Mouse (Mus musculus): ENCODE results near the gene Kcnj11. TPM values are rescaled to one million over a fixed set of nuclear protein-coding genes. Genes with fewer than 3 reads are reported as not detected.

Kcnj11 gene
- total and polyA plus RNA-seq, 3 experiments, result not detected

DNA sequence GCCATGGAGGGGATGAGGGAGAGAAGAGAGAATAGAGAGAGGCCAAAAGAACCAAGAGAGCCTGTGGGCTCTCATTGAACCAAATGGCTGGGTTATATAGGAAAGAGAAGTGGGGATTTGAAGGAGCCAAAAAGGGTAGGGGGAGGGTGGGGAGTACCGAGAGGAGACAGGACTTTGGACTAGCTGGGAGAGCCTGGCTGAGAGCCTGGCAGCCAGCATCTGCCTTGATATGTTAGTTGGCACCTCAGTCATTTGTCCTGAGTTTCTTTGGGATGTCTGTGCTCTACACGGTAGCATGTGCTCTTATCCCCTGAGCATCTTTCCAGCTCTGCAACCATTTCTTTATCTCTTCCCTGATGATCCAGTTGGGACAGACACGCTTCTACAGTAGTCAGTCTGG is 47.0 kb downstream of the Kcnj11 start:
- peaks cover 0 to 33% of the 10 kb centered on the region in 2 experiments; a peak in 2 of 4 replicates for H3K36me3 ChIP-seq (ENCODE audit: control insufficient read depth in 1 of 2, insufficient read depth in 2 of 2, low read length in 2 of 2)
- H3K4me1 ChIP-seq (ENCODE audit: control insufficient read depth in 1 of 2, insufficient read depth in 2 of 2, low read length in 2 of 2), result no peaks in the 10 kb centered on the region
- DNase-seq (ENCODE audit: low read depth, low spot score), result no peak
- TF ChIP-seq CTCF (IDR thresholded peaks at IDR 0.05 in 2 of 3, conservative IDR thresholded peaks at IDR 0.05 in 1 of 3; ENCODE audit: control insufficient read depth in 1 of 3, insufficient read depth in 1 of 3, low read depth in 2 of 3, low read length in 3 of 3, poor library complexity in 1 of 3, severe bottlenecking in 1 of 3), result no peak
- no peak for TF ChIP-seq RCOR1 (IDR thresholded peaks at IDR 0.05; ENCODE audit: low read depth, low read length)
- TF ChIP-seq POLR2AphosphoS5 (IDR thresholded peaks at IDR 0.05; ENCODE audit: borderline replicate concordance, low read depth, low read length), result no peak
- TF ChIP-seq BHLHE40 (IDR thresholded peaks at IDR 0.05; ENCODE audit: borderline replicate concordance, low read depth, low read length), result no peak
- no peak for TF ChIP-seq ZMIZ1 (IDR thresholded peaks at IDR 0.05; ENCODE audit: low read depth, low read length)
- no peak for TF ChIP-seq JUND (IDR thresholded peaks at IDR 0.05; ENCODE audit: low read depth, low read length)
- no peak for TF ChIP-seq EP300 (IDR thresholded peaks at IDR 0.05; ENCODE audit: low read depth in 1 of 2, low read length in 2 of 2)
- no peak for TF ChIP-seq NELFE (IDR thresholded peaks at IDR 0.05; ENCODE audit: low read depth, low read length)
- TF ChIP-seq GABPA (IDR thresholded peaks at IDR 0.05; ENCODE audit: low read depth, low read length), result no peak
- TF ChIP-seq MYC (IDR thresholded peaks at IDR 0.05; ENCODE audit: low read depth, low read length), result no peak
- no peak overlapping the region for H3K9ac ChIP-seq (ENCODE audit: control insufficient read depth, low read depth, low read length, poor library complexity, severe bottlenecking)
- no peaks in the 10 kb centered on the region for H3K9me3 ChIP-seq (replicated peaks; ENCODE audit: insufficient read depth, low read length)
- H3K27ac ChIP-seq (ENCODE audit: control insufficient read depth, low read depth, low read length), result no peak overlapping the region
- no peak overlapping the region for H3K4me3 ChIP-seq (ENCODE audit: control insufficient read depth in 1 of 2, insufficient read depth in 1 of 2, low read depth in 2 of 2, low read length in 2 of 2)
- no peaks in the 10 kb centered on the region for H3K27me3 ChIP-seq (ENCODE audit: control insufficient read depth in 1 of 2, insufficient read depth in 2 of 2, low read length in 2 of 2)
- H3K79me2 ChIP-seq (ENCODE audit: control insufficient read depth, insufficient read depth, low read length, poor library complexity), result no peaks in the 10 kb centered on the region

DNA sequence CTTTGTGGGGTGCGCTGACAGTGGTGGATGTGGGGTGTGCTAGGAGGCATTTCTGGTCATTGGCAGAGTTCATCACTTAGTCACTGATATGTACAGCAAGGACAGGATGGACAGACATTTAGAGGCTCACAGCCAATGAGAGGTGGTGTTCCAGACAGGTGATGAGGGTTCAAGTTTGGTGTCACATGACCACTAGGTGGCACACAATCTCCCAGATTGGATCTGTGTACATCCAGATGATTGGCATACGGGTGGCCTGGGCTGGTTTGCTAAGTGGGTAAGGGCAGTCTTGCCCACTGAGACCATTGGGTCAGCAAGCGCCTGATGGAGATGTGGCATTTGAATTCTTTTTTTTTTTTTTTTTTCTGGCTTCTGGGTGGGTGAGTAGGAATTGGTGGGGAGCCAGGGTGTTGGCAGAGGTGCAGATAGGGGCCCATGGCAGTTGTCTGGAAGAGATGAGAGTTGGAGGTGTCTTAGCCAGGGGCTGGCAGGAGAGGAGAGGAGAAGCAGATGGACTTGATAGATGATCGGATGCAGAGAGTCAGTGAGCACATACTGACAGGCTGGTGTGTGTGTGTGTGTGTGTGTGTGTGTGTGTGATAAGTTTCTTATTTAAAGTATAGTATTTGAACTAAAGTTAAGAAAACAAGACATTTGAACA is 48.3 kb downstream of the Kcnj11 start:
- peak; percentile 18 for DNase-seq (ENCODE audit: low read depth, low spot score)
- Histone ChIP-seq H3K79me2 (ENCODE audit: control insufficient read depth, insufficient read depth, low read length, poor library complexity) (no peaks in the 10 kb centered on the region; the same call in 1 of the 2 replicates), H3K27ac (ENCODE audit: control insufficient read depth, low read depth, low read length) (no peak overlapping the region), H3K27me3 (ENCODE audit: control insufficient read depth in 1 of 2, insufficient read depth in 2 of 2, low read length in 2 of 2) (no peaks in the 10 kb centered on the region), H3K9me3 (replicated peaks; ENCODE audit: insufficient read depth, low read length) (no peaks in the 10 kb centered on the region), H3K9ac (ENCODE audit: control insufficient read depth, low read depth, low read length, poor library complexity, severe bottlenecking) (no peak overlapping the region), H3K4me3 (ENCODE audit: control insufficient read depth in 1 of 2, insufficient read depth in 1 of 2, low read depth in 2 of 2, low read length in 2 of 2) (no peak overlapping the region), H3K4me1 (ENCODE audit: control insufficient read depth in 1 of 2, insufficient read depth in 2 of 2, low read length in 2 of 2) (no peaks in the 10 kb centered on the region), H3K36me3 (ENCODE audit: control insufficient read depth in 1 of 2, insufficient read depth in 2 of 2, low read length in 2 of 2) (peaks cover 0 to 34% of the 10 kb centered on the region in 2 experiments; a peak in 2 of 4 replicates)
- TF ChIP-seq CTCF (IDR thresholded peaks at IDR 0.05 in 2 of 3, conservative IDR thresholded peaks at IDR 0.05 in 1 of 3; ENCODE audit: control insufficient read depth in 1 of 3, insufficient read depth in 1 of 3, low read depth in 2 of 3, low read length in 3 of 3, poor library complexity in 1 of 3, severe bottlenecking in 1 of 3), result peak; percentile 28 to 48 (median 43); a peak in 5 of 6 replicates
- TF ChIP-seq RAD21 (IDR thresholded peaks at IDR 0.05; ENCODE audit: low read depth, low read length), result no peak

DNA sequence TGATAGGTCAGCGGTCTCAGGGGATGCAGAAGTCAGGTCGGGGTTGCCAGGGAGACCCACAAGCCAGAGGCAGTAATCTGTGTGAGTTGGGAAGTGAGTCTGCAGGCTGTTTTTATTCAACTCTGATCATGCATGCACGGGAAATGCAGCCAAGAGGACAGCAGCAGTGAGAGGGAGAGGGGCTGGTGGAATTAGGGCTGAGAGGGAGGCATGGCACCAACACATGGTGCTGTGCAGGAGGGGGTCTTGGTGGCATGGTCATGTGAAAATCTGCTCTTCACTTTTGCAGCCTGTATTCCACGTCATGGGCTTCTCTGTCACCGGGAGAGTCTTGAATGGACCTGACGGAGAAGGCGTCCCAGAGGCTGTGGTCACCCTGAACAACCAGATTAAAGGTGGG is 50.6 kb downstream of the Kcnj11 start:
- no peak overlapping the region for H3K27ac ChIP-seq (ENCODE audit: control insufficient read depth, low read depth, low read length)
- H3K36me3 ChIP-seq (ENCODE audit: control insufficient read depth in 1 of 2, insufficient read depth in 2 of 2, low read length in 2 of 2), result peaks cover 13 to 39% of the 10 kb centered on the region in 2 experiments
- H3K79me2 ChIP-seq (ENCODE audit: control insufficient read depth, insufficient read depth, low read length, poor library complexity), result no peaks in the 10 kb centered on the region; the same call in 1 of the 2 replicates
- H3K4me1 ChIP-seq (ENCODE audit: control insufficient read depth in 1 of 2, insufficient read depth in 2 of 2, low read length in 2 of 2), result peaks cover 2 to 14% of the 10 kb centered on the region in 2 experiments
- TF ChIP-seq MYB (IDR thresholded peaks at IDR 0.05; ENCODE audit: low read depth, low read length) (no peak), CHD2 (IDR thresholded peaks at IDR 0.05; ENCODE audit: low read length) (no peak)
- no peak overlapping the region for H3K4me3 ChIP-seq (ENCODE audit: control insufficient read depth in 1 of 2, insufficient read depth in 1 of 2, low read depth in 2 of 2, low read length in 2 of 2)
- H3K9ac ChIP-seq (ENCODE audit: control insufficient read depth, low read depth, low read length, poor library complexity, severe bottlenecking), result no peak overlapping the region
- DNase-seq (ENCODE audit: low read depth, low spot score), result no peak
- H3K9me3 ChIP-seq (replicated peaks; ENCODE audit: insufficient read depth, low read length), result no peaks in the 10 kb centered on the region
- no peaks in the 10 kb centered on the region for H3K27me3 ChIP-seq (ENCODE audit: control insufficient read depth in 1 of 2, insufficient read depth in 2 of 2, low read length in 2 of 2)

Data from MEL (cell line).